Mouse (Mus musculus) CD4-positive, CD25-positive, alpha-beta regulatory T cell, adult 9 weeks (primary cell): Measurements from ENCODE around the gene Rnf227. TPM values are rescaled to one million over a fixed set of nuclear protein-coding genes. Genes with fewer than 3 reads are reported as not detected.

Experiments
- polyA plus RNA-seq: library from polyadenylated mRNA; unstranded; fragments of 100-300 nt; shearing (Covaris generic); gene quantifications from one replicate; pipeline ENCODE4 v1.2.1, GENCODE M21; 2017

Rnf227 gene
- 4.7 TPM for polyA plus RNA-seq

DNA sequence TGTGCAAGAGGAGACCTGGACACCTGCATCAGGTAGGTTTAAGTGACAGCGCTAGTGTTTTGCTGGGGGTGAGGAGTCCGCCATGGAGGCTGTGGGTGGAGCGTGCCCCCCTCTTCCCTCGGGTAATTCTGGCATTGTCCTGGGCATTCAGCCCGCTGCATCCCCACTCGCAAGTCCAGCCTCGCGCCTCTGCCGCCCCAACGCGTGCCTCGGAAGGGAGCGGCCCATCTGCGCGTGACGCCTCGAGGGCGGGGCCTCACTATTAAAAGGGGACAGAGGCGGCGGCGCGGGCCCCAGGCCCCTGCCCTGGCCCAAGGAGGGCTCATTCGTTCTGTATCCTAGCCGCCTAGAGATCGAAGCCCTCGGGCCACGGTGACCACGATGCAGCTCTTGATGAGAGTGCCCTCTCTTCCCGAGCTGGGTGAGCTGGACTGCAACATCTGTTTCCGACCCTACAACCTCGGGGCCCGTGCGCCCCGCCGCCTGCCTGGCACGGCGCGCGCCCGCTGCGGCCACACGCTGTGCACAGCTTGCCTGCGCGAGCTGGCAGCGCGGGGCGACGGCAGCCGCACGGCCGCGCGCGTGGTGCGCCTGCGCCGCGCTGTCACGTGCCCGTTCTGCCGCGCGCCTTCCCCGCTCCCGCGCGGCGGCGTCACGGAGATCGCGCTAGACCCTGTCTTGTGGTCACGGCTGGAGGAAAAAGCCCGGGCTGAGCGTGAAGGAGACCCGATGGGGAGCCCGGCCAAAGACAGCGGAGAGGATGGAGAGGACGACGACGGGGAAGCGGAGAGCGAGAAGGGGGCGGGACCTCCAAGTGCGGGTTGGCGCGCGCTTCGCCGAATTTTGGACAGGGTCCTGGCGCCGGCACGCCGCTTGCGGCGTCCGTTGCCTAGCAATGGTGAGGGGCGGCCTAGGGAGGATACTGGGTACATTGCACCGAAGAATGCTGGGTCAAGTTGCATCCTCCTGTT, at the start of gene Rnf227:
Rnf227 (plus strand) TSS at position 301 of the 971 bp plus-strand sequence.

GRCm38 (mm10) chr11:69323667-69324111, 16.6 kb upstream of the Rnf227 start, which contains the start of the genes Cntrob and Trappc1:
Gene Cntrob (minus strand): TSS chr11:69323775.
Gene Trappc1 (plus strand): TSS chr11:69323980.

GRCm38 (mm10) chr11:69325628-69326407, 14.4 kb upstream of the Rnf227 start, which contains the start of gene Kcnab3:
Gene Kcnab3 (plus strand): TSS chr11:69326258.

GRCm38 (mm10) chr11:69369215-69369989, 29.1 kb downstream of the Rnf227 start, which contains the start of gene Chd3:
Gene Chd3 (minus strand): TSS chr11:69369406.

Other genes with a start within 250 kb of the Rnf227 start
- gene Per1, start 245.2 kb upstream of the Rnf227 start, polyA plus RNA-seq: 14.7 TPM
- not detected for gene Hes7, start 220.1 kb upstream of the Rnf227 start, polyA plus RNA-seq
- not detected for gene 9130213A22Rik, start 217.9 kb upstream of the Rnf227 start, polyA plus RNA-seq
- gene Aloxe3, start 214.6 kb upstream of the Rnf227 start, polyA plus RNA-seq: 0.46 TPM
- gene Alox12b, start 183.5 kb upstream of the Rnf227 start, polyA plus RNA-seq: not detected
- gene Alox8, start 142.6 kb upstream of the Rnf227 start, polyA plus RNA-seq: 7.9 TPM
- gene Gucy2e, start 103.4 kb upstream of the Rnf227 start, polyA plus RNA-seq: 0.24 TPM
- gene Cntrob, start 16.7 kb upstream of the Rnf227 start, polyA plus RNA-seq: 16.9 TPM
- gene Trappc1, start 16.5 kb upstream of the Rnf227 start, polyA plus RNA-seq: 112 TPM
- gene Kcnab3, start 14.2 kb upstream of the Rnf227 start, polyA plus RNA-seq: 2.9 TPM
- gene Chd3, start 28.9 kb downstream of the Rnf227 start, polyA plus RNA-seq: 60.6 TPM
- 146 TPM for gene Naa38, start 55.0 kb downstream of the Rnf227 start, polyA plus RNA-seq
- gene Cyb5d1, start 55.2 kb downstream of the Rnf227 start, polyA plus RNA-seq: 38.7 TPM
- gene Tmem88, start 57.8 kb downstream of the Rnf227 start, polyA plus RNA-seq: 1.2 TPM
- gene Kdm6b, start 73.2 kb downstream of the Rnf227 start, polyA plus RNA-seq: 4.3 TPM
- gene Dnah2, start 208.6 kb downstream of the Rnf227 start, polyA plus RNA-seq: not detected
- 0.36 TPM for gene Efnb3, start 219.7 kb downstream of the Rnf227 start, polyA plus RNA-seq
- gene Wrap53, start 239.8 kb downstream of the Rnf227 start, polyA plus RNA-seq: 30.3 TPM
- gene Trp53, start 239.9 kb downstream of the Rnf227 start, polyA plus RNA-seq: 257 TPM